Mouse (Mus musculus) limb, embryonic 13.5 days (tissue): ENCODE results near the gene Gpx4. TPM values are rescaled to one million over a fixed set of nuclear protein-coding genes. Genes with fewer than 3 reads are reported as not detected.

ENCODE experiments used
- ATAC-seq: fragments of 200-750 bp; cut with Nextera tagmentation; 2 replicates; pipeline ENCODE4 v1.8.0; 2017; ENCODE audit warnings: low read depth, moderate number of reproducible peaks, moderate TSS enrichment; ENCODE audit not compliant: low FRiP score
- H3K27ac ChIP-seq: fragments of 300-500 bp; sonication (generic); 2 replicates; pipeline ENCODE4 v1.5.1; 2015; ENCODE audit warnings: inconsistent platforms, mild to moderate bottlenecking, moderate library complexity
- H3K27me3 ChIP-seq: fragments of 300-500 bp; sonication (generic); 2 replicates; pipeline ENCODE4 v1.6.1; 2015; ENCODE audit warnings: mild to moderate bottlenecking, inconsistent platforms
- H3K36me3 ChIP-seq: fragments of 300-500 bp; sonication (generic); 2 replicates; pipeline ENCODE4 v1.6.1; 2015; ENCODE audit warnings: inconsistent platforms, mild to moderate bottlenecking, moderate library complexity
- H3K4me1 ChIP-seq: fragments of 300-500 bp; sonication (generic); 2 replicates; pipeline ENCODE4 v1.6.1; 2015; ENCODE audit warnings: inconsistent platforms
- H3K4me2 ChIP-seq: fragments of 300-500 bp; sonication (generic); replicated peaks from 2 replicates; pipeline ENCODE4 v1.6.1; 2015; ENCODE audit warnings: inconsistent platforms, mild to moderate bottlenecking, moderate library complexity
- H3K4me3 ChIP-seq: fragments of 300-500 bp; sonication (generic); 2 replicates; pipeline ENCODE4 v1.5.1; 2015; ENCODE audit warnings: moderate library complexity, mild to moderate bottlenecking, inconsistent platforms
- H3K9ac ChIP-seq: fragments of 300-500 bp; sonication (generic); 2 replicates; pipeline ENCODE4 v1.6.1; 2015; ENCODE audit warnings: mild to moderate bottlenecking, inconsistent platforms
- H3K9me3 ChIP-seq: fragments of 300-500 bp; sonication (generic); 2 replicates; pipeline ENCODE4 v1.6.1; 2016; ENCODE audit warnings: inconsistent platforms
- WGBS: fragments of 180-500 bp; shearing (Covaris S2); methylation state at CpG from one replicate; pipeline ENCODE4 v1.1.7; 2015; 5-methylcytosine and 5-hydroxymethylcytosine counted together
- polyA plus RNA-seq: library from polyadenylated mRNA; unstranded; fragments of >200 nt; fragmentation: Nextera tagmentation; extraction: Ambion mirVana; gene quantifications from 2 replicates; pipeline ENCODE4 v1.2.1, GENCODE M21; 2015

Gene Gpx4
- polyA plus RNA-seq, 1 experiment from 2014 or later = 462 TPM

DNA sequence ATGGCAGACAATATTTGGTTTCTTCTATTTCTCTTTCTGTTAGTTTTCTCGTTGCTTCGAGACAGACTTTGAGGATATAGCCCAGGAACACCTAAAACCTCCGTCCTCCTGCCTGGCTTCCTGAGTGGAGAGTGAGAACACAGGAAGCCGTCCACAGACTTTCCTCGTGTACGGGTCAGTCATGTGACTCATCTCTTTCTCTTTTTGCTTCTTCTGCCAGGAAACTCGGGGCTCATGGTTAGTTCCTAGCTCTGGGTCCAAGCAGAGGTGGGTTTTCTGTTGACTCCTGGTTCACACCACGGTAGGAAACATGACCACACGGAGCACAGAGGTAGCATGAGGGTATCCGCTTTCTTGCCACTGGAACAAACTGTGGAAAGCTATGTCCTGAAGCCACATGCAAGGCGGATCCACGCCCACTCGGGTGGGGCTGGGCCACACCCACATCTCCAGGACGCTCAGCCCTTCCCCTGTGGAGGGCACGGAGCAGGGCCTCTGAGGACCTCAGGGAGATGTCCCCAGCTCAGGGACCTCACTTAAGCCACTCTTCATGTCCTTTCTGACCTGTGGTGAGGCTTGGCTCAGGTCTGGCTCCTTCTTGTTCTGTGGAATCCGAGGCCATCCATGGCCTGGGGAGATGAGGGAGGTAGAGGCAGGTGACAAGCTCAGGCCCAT, 33.6 kb downstream of the Gpx4 start:
- H3K27ac ChIP-seq = no peak overlapping the region
- H3K4me2 ChIP-seq = no peak overlapping the region
- no peak for ATAC-seq
- no peak overlapping the region for H3K4me3 ChIP-seq
- no peaks in the 10 kb centered on the region for H3K9me3 ChIP-seq
- peak overlapping the region; percentile 35; the same call in 1 of the 2 replicates for H3K9ac ChIP-seq
- WGBS = 78% methylated on average over 16 of the region's 16 CpGs
- H3K36me3 ChIP-seq = peaks cover 74% of the 10 kb centered on the region
- H3K4me1 ChIP-seq = peaks cover 5% of the 10 kb centered on the region
- no peaks in the 10 kb centered on the region for H3K27me3 ChIP-seq

DNA sequence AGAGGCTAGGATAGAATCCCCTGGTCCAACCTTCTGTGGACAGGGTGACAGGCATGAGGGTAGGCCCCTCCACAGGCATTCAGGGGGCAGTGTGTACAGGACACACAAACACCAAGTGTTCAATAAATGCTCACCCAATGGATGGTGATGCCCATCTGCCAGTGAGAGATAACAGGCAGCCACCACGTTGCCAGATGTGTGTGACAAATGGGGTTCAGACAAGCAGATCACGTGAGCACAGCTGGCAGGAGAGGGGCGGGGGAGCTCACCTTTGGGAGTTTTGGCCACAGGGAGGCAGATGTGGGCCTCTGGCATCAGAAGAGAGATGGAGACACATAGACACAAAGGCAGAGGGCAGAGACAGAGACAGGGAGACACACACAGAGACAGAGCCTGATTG, 34.1 kb downstream of the Gpx4 start:
- H3K4me3 ChIP-seq = no peak overlapping the region
- no peaks in the 10 kb centered on the region for H3K9me3 ChIP-seq
- no peaks in the 10 kb centered on the region for H3K4me1 ChIP-seq
- ATAC-seq = no peak
- 76% methylated on average over 3 of the region's 3 CpGs for WGBS
- H3K27ac ChIP-seq = no peak overlapping the region
- no peak overlapping the region for H3K4me2 ChIP-seq
- no peaks in the 10 kb centered on the region for H3K27me3 ChIP-seq
- H3K36me3 ChIP-seq = peaks cover 76% of the 10 kb centered on the region
- H3K9ac ChIP-seq = no peak overlapping the region

GRCm38 (mm10) chr10:80084817-80085487, 38.0 kb downstream of the Gpx4 start:
- ATAC-seq = no peak
- peaks cover 62% of the 10 kb centered on the region for H3K36me3 ChIP-seq
- 70% methylated on average over 9 of the region's 9 CpGs for WGBS

GRCm38 (mm10) chr10:80086847-80087246, 39.9 kb downstream of the Gpx4 start:
- no peaks in the 10 kb centered on the region for H3K27me3 ChIP-seq
- whole genome bisulfite sequencing = 75% methylated on average over 3 of the region's 3 CpGs
- H3K27ac ChIP-seq = no peak overlapping the region
- no peak for ATAC-seq
- H3K4me1 ChIP-seq = no peaks in the 10 kb centered on the region
- H3K9me3 ChIP-seq = no peaks in the 10 kb centered on the region
- H3K36me3 ChIP-seq = peaks cover 43% of the 10 kb centered on the region
- H3K9ac ChIP-seq = peak overlapping the region; percentile 39; the same call in 1 of the 2 replicates
- no peak overlapping the region for H3K4me2 ChIP-seq
- H3K4me3 ChIP-seq = no peak overlapping the region

More at GRCm38 (mm10) chr10:80084817-80085487, 38.0 kb downstream of the Gpx4 start:
- H3K27me3 ChIP-seq = no peaks in the 10 kb centered on the region
- peak overlapping the region; percentile 35; the same call in 1 of the 2 replicates for H3K9ac ChIP-seq
- H3K9me3 ChIP-seq = no peaks in the 10 kb centered on the region
- H3K4me1 ChIP-seq = no peaks in the 10 kb centered on the region
- H3K27ac ChIP-seq = no peak overlapping the region
- H3K4me3 ChIP-seq = no peak overlapping the region
- H3K4me2 ChIP-seq = no peak overlapping the region

DNA sequence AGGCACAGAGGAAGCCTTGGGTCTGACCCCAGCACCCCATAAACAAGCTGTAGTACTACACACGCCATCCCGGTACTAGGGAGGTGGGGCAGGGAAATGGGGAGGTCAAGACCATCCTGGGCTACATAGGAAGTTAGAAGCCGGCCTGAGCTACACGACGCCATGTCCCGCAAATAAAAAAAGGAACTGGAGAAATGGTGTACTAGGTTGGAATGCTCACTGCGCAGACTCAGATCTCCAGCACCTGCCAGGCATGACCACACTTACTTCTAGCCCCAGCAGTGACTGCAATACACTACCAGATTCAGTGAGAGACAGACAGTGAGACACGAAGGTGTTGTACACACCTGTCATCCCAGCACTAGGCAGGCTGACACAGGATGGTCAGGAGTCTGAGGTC, 40.5 kb downstream of the Gpx4 start:
- 86% methylated on average over 8 of the region's 8 CpGs for WGBS
- no peaks in the 10 kb centered on the region for H3K4me1 ChIP-seq
- H3K4me3 ChIP-seq = no peak overlapping the region
- H3K27ac ChIP-seq = no peak overlapping the region
- no peaks in the 10 kb centered on the region for H3K27me3 ChIP-seq
- H3K9me3 ChIP-seq = no peaks in the 10 kb centered on the region
- H3K9ac ChIP-seq = no peak overlapping the region
- no peak for ATAC-seq
- no peak overlapping the region for H3K4me2 ChIP-seq
- H3K36me3 ChIP-seq = peaks cover 37% of the 10 kb centered on the region

GRCm38 (mm10) chr10:80089146-80089545, 42.2 kb downstream of the Gpx4 start:
- no peak overlapping the region for H3K27ac ChIP-seq
- no peaks in the 10 kb centered on the region for H3K27me3 ChIP-seq
- no peaks in the 10 kb centered on the region for H3K4me1 ChIP-seq
- peaks cover 23% of the 10 kb centered on the region for H3K36me3 ChIP-seq
- 46% methylated on average over 4 of the region's 4 CpGs for WGBS
- no peak overlapping the region for H3K4me3 ChIP-seq
- ATAC-seq = no peak
- no peaks in the 10 kb centered on the region for H3K9me3 ChIP-seq
- H3K9ac ChIP-seq = no peak overlapping the region
- no peak overlapping the region for H3K4me2 ChIP-seq

- no peak overlapping the region for H3K9ac ChIP-seq
- peaks cover 3% of the 10 kb centered on the region; the same call in 1 of the 2 replicates for H3K36me3 ChIP-seq
- H3K4me3 ChIP-seq = no peak overlapping the region
- H3K4me1 ChIP-seq = peaks cover 2% of the 10 kb centered on the region; the same call in 1 of the 2 replicates
- no peak overlapping the region for H3K27ac ChIP-seq
- no peak for ATAC-seq
- H3K27me3 ChIP-seq = no peaks in the 10 kb centered on the region
- H3K4me2 ChIP-seq = no peak overlapping the region
- 83% methylated on average over 6 of the region's 6 CpGs for WGBS
- no peaks in the 10 kb centered on the region for H3K9me3 ChIP-seq
Measured at GRCm38 (mm10) chr10:80091527-80091926, 44.6 kb downstream of the Gpx4 start.

- H3K27me3 ChIP-seq = no peaks in the 10 kb centered on the region
- no peak overlapping the region for H3K27ac ChIP-seq
- H3K4me1 ChIP-seq = peaks cover 12% of the 10 kb centered on the region
- H3K9me3 ChIP-seq = no peaks in the 10 kb centered on the region
- no peak for ATAC-seq
- 76% methylated on average over 5 of the region's 5 CpGs for WGBS
- peaks cover 3% of the 10 kb centered on the region; the same call in 1 of the 2 replicates for H3K36me3 ChIP-seq
- H3K9ac ChIP-seq = 0 out of 2 replicates have a peak overlapping the region, but pooled peaks have one; percentile 50
- H3K4me2 ChIP-seq = no peak overlapping the region
- H3K4me3 ChIP-seq = no peak overlapping the region
Measured at GRCm38 (mm10) chr10:80092690-80093089, 45.7 kb downstream of the Gpx4 start.

- WGBS = 89% methylated on average over 6 of the region's 6 CpGs
- no peak overlapping the region for H3K27ac ChIP-seq
Measured at GRCm38 (mm10) chr10:80094085-80094484, 47.1 kb downstream of the Gpx4 start.

GRCm38 (mm10) chr10:80094684-80095083, 47.7 kb downstream of the Gpx4 start:
- no peak overlapping the region for H3K9ac ChIP-seq
- 75% methylated on average over 3 of the region's 3 CpGs for WGBS
- peaks cover 3% of the 10 kb centered on the region; the same call in 1 of the 2 replicates for H3K36me3 ChIP-seq
- no peak overlapping the region for H3K4me2 ChIP-seq
- peaks cover 20% of the 10 kb centered on the region for H3K4me1 ChIP-seq
- no peak overlapping the region for H3K4me3 ChIP-seq
- no peak overlapping the region for H3K27ac ChIP-seq
- H3K27me3 ChIP-seq = no peaks in the 10 kb centered on the region
- ATAC-seq = no peak
- H3K9me3 ChIP-seq = no peaks in the 10 kb centered on the region

More at GRCm38 (mm10) chr10:80094085-80094484, 47.1 kb downstream of the Gpx4 start:
- no peak overlapping the region for H3K4me3 ChIP-seq
- H3K4me1 ChIP-seq = peaks cover 14% of the 10 kb centered on the region
- no peak for ATAC-seq
- H3K9me3 ChIP-seq = no peaks in the 10 kb centered on the region
- H3K4me2 ChIP-seq = no peak overlapping the region
- H3K27me3 ChIP-seq = no peaks in the 10 kb centered on the region
- H3K36me3 ChIP-seq = peaks cover 3% of the 10 kb centered on the region; the same call in 1 of the 2 replicates
- no peak overlapping the region for H3K9ac ChIP-seq

- 79% methylated on average over 5 of the region's 5 CpGs for WGBS
- Histone ChIP-seq H3K27ac (no peak overlapping the region; the same call in 1 of the 2 replicates), H3K9ac (no peak overlapping the region), H3K36me3 (peaks cover 3% of the 10 kb centered on the region; the same call in 1 of the 2 replicates), H3K27me3 (no peaks in the 10 kb centered on the region), H3K9me3 (no peaks in the 10 kb centered on the region), H3K4me3 (no peak overlapping the region), H3K4me2 (no peak overlapping the region), H3K4me1 (peaks cover 24% of the 10 kb centered on the region)
- ATAC-seq = no peak
Measured at GRCm38 (mm10) chr10:80095547-80095946, 48.6 kb downstream of the Gpx4 start.

- Histone ChIP-seq H3K9ac (peak overlapping the region; percentile 35; the same call in 1 of the 2 replicates), H3K27me3 (no peaks in the 10 kb centered on the region), H3K27ac (no peak overlapping the region), H3K4me2 (peak overlapping the region; percentile 27), H3K9me3 (no peaks in the 10 kb centered on the region), H3K36me3 (peaks cover 3% of the 10 kb centered on the region; the same call in 1 of the 2 replicates), H3K4me3 (peak overlapping the region; percentile 12; the same call in 1 of the 2 replicates), H3K4me1 (peaks cover 39% of the 10 kb centered on the region)
- ATAC-seq = no peak
- 7% methylated on average over 7 of the region's 7 CpGs for WGBS
Measured at GRCm38 (mm10) chr10:80097275-80097674, 50.3 kb downstream of the Gpx4 start.
